Mouse (Mus musculus) thymus, postnatal 25 days (tissue): ENCODE results near the gene Dcaf17.

Experiments used
- DNase-seq: peaks from one replicate; pipeline ENCODE4 v3.0.0; 2022

Dcaf17 gene

DNA sequence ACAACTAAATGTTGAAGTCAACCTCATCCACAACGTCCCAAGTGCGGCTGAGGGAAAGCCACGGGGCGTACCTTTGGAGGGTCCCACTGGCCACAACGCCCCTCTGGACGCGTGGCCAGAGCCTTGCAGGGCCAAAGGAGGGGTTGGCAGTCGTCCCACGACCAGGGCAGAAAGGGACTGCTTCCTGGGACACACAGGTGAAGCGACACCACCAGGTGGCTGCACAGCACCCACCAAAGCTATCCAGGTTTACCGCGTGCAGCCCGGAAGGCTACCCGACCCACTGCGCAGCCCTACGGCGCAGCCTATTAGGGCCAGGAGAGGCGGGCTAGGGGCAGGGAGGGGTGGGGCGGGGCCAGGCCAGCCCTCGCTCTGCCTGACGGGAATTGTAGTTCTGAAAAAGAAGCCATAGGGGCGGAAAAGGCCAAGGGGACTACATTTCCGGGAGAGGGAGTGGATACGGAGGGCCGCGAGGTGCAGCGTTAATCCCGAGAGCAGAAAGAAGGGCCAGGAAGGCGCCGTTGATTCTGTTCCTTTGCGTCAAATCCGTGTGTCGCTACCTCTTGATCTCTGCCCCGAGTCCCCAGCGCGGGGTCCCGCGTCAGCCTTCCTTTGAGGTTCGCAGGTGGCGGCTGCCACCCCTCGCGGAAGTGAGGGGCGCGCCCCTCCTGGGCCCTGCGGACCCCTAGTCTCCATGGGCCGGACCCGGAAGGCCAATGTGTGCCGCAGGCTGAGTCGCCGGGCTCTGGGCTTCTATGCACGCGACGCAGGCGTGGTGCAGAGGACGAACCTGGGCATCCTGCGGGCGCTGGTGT lies at the start of gene Dcaf17, which contains the start of gene Mettl8:
Dcaf17 (plus strand) TSS at position 29 of the 815 bp plus-strand sequence.
Mettl8 (minus strand) TSS at position 284 of the 815 bp plus-strand sequence.
- peak; percentile 97 for DNase-seq

GRCm38 (mm10) chr2:71011816-71012215 lies 43.3 kb upstream of the Dcaf17 start:
- no peak for DNase-seq

DNA sequence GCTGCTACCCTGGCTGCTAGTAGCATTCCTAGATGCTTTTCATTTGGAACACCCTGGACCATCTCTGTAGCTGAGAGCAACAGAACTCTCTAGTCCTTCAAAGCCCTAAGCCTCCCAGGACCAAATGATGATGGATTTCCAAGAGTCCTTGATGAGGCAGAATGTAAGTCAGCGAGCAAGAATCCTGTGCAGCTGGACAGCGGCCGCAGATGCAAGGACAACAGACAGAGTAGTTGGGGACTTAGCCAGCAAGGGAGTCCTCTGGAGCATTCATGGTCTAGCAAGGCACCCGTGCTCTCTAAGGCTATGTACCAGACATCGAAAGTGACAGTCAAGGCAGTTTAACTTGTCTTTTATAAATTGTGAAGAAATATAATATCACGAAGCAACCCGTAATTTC lies 41.6 kb upstream of the Dcaf17 start:
- no peak for DNase-seq

GRCm38 (mm10) chr2:71019277-71019676 lies 35.9 kb upstream of the Dcaf17 start:
- no peak for DNase-seq

- DNase-seq: no peak
These were observed 35.3 kb upstream of the Dcaf17 start for GRCm38 (mm10) chr2:71019704-71020375.

GRCm38 (mm10) chr2:71020674-71021073 lies 34.5 kb upstream of the Dcaf17 start:
- no peak for DNase-seq

- no peak for DNase-seq
These were observed 32.1 kb upstream of the Dcaf17 start for GRCm38 (mm10) chr2:71022991-71023390.

- DNase-seq: no peak
These were observed 31.1 kb upstream of the Dcaf17 start for GRCm38 (mm10) chr2:71023986-71024385.

- DNase-seq: no peak
These were observed 29.4 kb upstream of the Dcaf17 start for GRCm38 (mm10) chr2:71025576-71026315.

DNA sequence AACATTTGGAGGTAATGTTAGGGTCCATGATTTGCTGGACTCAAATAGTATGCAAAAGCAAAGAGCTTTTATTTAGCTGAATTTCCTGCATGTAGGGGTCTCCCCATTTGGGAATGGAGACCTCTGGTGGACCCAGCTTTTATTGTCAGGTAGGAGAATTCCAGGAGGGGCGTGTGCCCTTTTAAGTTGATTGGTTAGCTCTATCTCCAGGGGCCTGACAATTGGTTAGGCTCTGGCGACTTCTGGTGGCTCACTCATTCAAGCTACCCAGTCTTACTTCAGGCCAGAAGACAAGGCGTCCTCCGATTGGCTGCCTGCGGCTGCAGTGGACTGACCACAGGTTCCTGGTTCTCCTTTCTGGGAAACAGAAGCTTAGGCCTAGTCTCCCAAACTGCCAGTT lies 28.3 kb upstream of the Dcaf17 start:
- no peak for DNase-seq

DNA sequence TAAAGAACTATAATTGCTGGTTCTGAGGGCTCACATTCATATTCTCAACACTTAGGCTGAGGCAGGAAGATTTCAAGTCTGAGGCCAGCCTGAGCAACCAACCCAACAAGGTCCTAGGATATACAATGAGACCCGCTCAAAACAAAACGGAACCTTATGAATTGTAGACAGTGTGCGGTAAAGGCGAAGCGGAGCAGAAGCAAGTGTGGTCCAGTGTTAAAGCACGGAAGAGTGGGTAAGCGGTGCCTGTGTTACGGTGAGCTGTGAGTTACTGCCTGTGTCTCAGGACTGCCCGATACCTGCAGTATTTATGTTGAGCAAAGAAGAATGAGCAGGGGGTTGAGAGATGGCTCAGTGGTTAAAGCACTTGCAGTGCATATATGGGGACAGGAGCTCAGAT lies 27.5 kb upstream of the Dcaf17 start:
- DNase-seq: no peak

DNA sequence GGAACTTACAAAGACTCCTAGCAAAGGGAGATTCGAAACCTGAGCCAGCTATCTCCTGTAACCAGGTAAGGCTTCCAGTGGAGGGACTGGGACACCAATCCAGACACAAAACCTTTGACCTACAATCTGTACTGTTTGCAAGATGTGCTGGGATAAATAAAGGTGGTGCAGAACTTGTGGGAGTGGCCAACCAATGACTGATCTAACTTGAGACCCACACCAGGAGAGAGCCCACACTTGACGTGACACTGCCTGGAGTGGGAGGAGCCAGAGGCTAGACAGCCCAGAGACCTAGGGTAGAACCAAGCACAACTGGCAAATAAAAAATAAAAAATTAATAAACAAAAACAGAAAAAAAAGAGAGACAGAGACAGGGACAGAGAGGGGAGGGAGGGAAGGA lies 24.5 kb upstream of the Dcaf17 start:
- no peak for DNase-seq

- DNase-seq: peak; percentile 58
These were observed 22.9 kb upstream of the Dcaf17 start for GRCm38 (mm10) chr2:71031973-71032794.

DNA sequence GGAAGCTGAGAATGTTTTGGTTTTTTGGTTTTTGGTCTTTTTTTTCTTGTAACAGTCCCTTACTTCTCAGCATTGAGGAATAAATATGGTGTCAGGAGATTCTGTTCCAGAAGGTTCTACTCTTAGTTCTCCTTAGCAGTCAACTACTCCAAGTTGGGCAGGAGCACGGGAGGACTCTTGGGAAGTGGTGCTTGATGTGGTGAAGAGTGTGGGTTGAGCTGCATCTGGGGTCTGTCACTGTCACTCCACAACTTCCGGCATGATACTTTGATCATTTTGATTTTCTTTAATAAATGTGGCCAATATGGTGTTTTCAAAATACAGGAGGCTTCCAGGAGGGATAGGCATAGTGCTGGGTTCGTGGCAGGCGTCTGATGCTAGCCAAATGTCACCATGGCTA lies 22.1 kb upstream of the Dcaf17 start:
- no peak for DNase-seq

DNA sequence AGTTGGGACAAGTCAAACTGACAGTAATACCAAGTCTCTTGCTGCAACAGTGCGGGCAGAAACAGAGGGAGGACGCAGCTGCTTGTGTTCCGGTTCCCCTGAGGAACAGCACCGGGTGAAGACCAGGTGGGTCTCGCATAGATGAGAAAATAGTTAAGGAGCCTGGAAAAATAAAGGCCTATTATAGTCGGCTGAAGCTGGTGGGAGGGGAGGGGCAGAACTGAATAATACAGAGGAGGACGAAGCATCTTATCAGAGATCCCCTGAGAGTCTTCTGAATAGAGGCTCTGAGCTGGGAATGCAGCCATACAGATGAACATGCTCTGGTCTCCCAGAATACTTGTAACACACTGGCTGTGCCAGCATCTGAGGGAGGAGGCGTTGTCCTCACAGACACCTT lies 21.1 kb upstream of the Dcaf17 start:
- DNase-seq: no peak

DNA sequence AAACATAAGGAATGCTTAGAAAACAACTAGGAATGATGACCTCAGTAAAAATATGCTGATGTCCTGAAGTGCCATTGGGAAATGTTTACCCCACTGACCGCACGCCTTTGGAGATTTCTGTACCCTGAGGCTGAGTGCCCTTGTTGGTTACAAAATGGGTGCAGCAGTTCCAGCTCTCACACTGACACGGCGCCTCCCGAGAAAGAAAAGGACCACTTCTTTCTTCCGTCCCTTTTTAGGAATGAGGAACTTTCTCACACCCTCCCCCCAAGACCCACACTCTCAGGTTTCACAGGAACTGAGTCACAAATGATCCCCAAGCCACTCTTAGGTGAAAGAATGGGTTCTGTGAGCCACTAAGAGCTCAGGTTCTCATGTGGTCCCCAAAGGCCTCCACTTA lies 17.7 kb upstream of the Dcaf17 start:
- DNase-seq: no peak

GRCm38 (mm10) chr2:71039522-71040121 lies 15.5 kb upstream of the Dcaf17 start:
- peak; percentile 59 for DNase-seq

DNA sequence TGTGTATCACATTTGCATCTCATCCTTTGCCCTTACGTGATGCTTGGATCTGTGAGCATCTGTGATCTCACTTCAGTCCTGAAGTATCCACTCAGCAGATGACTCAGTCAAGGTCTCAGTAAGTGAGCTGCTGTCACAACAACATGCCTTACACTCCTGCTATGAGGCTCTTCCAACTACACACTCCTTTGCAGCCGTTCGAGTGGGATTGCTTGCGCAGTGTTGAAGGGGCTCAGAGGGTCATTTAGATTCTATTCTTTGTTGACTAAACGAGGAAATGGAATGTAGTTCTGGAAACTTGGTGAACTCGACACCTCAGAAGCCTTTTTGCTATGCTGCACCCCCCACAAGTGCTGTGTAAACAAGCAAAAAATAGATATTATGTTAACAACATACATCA lies 9.0 kb upstream of the Dcaf17 start:
- DNase-seq: peak; percentile 40

- DNase-seq: peak; percentile 64
These were observed 8.3 kb upstream of the Dcaf17 start for GRCm38 (mm10) chr2:71046751-71047320.

GRCm38 (mm10) chr2:71048896-71049295 lies 6.2 kb upstream of the Dcaf17 start:
- DNase-seq: peak; percentile 34

DNA sequence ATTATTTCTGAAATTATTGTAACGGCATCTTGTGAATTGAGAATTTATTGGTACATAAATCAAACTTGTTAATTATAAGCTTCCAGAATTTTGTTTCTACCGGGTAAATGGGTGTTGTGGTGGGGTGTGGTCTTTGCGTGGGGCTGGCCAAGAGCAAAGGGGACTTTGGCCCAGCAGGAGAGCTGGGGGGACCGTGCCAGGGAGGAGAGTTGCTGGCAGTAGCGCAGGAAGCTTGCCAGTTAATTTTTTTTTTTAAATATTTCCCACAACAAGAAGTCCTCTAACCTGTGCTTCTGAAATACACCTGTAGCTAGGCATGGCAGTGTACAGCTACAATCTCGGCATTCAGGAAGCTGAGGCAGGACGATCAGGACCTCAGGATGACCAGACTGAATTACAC lies 4.6 kb upstream of the Dcaf17 start:
- no peak for DNase-seq

DNA sequence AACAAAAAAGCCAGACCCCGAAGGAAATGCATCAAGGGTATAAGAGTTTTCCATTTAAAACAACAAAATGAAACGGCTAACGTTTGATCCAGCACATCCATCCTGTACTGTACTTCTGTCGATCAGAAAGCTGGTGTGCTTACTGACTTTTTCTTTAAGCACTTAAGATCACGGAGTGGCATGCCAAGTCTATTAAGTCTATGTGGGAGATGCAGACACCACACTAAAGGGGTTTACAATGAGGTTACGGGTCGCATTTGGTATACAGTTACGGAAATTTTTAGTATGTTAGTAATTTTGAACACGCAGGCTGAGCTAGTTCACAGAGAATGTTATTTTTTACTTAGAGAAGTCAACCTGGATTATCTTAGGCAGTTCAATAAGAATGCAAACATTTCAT lies 412 bp upstream of the Dcaf17 start:
- DNase-seq: no peak
